Mouse (Mus musculus): ENCODE results near the gene Gm11096. TPM values are rescaled to one million over a fixed set of nuclear protein-coding genes. Genes with fewer than 3 reads are reported as not detected.

Gm11096 gene
- not detected for total RNA-seq (2021)

GRCm38 (mm10) chr17:81441463-81441862 is at the start of gene Gm11096:
Gene Gm11096 (plus strand): TSS chr17:81441763.
- DNase-seq (ENCODE audit: extremely low spot score in 1 of 2, low spot score in 1 of 2) = no peak

GRCm38 (mm10) chr17:81393040-81393439 is 48.5 kb upstream of the Gm11096 start:
- DNase-seq (ENCODE audit: extremely low spot score in 1 of 2, low spot score in 1 of 2) = no peak

- no peak for DNase-seq (ENCODE audit: extremely low spot score in 1 of 2, low spot score in 1 of 2)
These were observed 47.4 kb upstream of the Gm11096 start for GRCm38 (mm10) chr17:81394124-81394523.

- DNase-seq (ENCODE audit: extremely low spot score in 1 of 2, low spot score in 1 of 2) = no peak
These were observed 44.1 kb upstream of the Gm11096 start for GRCm38 (mm10) chr17:81397434-81397833.

GRCm38 (mm10) chr17:81400377-81400776 is 41.2 kb upstream of the Gm11096 start:
- DNase-seq (ENCODE audit: extremely low spot score in 1 of 2, low spot score in 1 of 2) = no peak

GRCm38 (mm10) chr17:81402636-81403035 is 38.9 kb upstream of the Gm11096 start:
- DNase-seq (ENCODE audit: extremely low spot score in 1 of 2, low spot score in 1 of 2) = peak in 1 of 2 experiments; percentile 41

GRCm38 (mm10) chr17:81403121-81403520 is 38.4 kb upstream of the Gm11096 start:
- DNase-seq (ENCODE audit: extremely low spot score in 1 of 2, low spot score in 1 of 2) = no peak

- no peak for DNase-seq (ENCODE audit: extremely low spot score in 1 of 2, low spot score in 1 of 2)
These were observed 37.3 kb upstream of the Gm11096 start for GRCm38 (mm10) chr17:81404225-81404624.

- DNase-seq (ENCODE audit: extremely low spot score in 1 of 2, low spot score in 1 of 2) = no peak
These were observed 28.8 kb upstream of the Gm11096 start for GRCm38 (mm10) chr17:81412736-81413135.

- no peak for DNase-seq (ENCODE audit: extremely low spot score in 1 of 2, low spot score in 1 of 2)
These were observed 25.0 kb upstream of the Gm11096 start for GRCm38 (mm10) chr17:81416361-81417114.

GRCm38 (mm10) chr17:81419802-81420459 is 21.6 kb upstream of the Gm11096 start:
- DNase-seq (ENCODE audit: extremely low spot score in 1 of 2, low spot score in 1 of 2) = no peak

GRCm38 (mm10) chr17:81424256-81424912 is 17.2 kb upstream of the Gm11096 start:
- DNase-seq (ENCODE audit: extremely low spot score in 1 of 2, low spot score in 1 of 2) = no peak

- peak in 1 of 2 experiments; percentile 29 for DNase-seq (ENCODE audit: extremely low spot score in 1 of 2, low spot score in 1 of 2)
These were observed 14.3 kb upstream of the Gm11096 start for GRCm38 (mm10) chr17:81427245-81427644.

GRCm38 (mm10) chr17:81432733-81433132 is 8.8 kb upstream of the Gm11096 start:
- DNase-seq (ENCODE audit: extremely low spot score in 1 of 2, low spot score in 1 of 2) = no peak

GRCm38 (mm10) chr17:81433148-81433547 is 8.4 kb upstream of the Gm11096 start:
- no peak for DNase-seq (ENCODE audit: extremely low spot score in 1 of 2, low spot score in 1 of 2)

GRCm38 (mm10) chr17:81455269-81455668 is 13.7 kb downstream of the Gm11096 start:
- no peak for DNase-seq (ENCODE audit: extremely low spot score in 1 of 2, low spot score in 1 of 2)

- no peak for DNase-seq (ENCODE audit: extremely low spot score in 1 of 2, low spot score in 1 of 2)
These were observed 14.4 kb downstream of the Gm11096 start for GRCm38 (mm10) chr17:81455977-81456376.

GRCm38 (mm10) chr17:81459379-81459778 is 17.8 kb downstream of the Gm11096 start:
- no peak for DNase-seq (ENCODE audit: extremely low spot score in 1 of 2, low spot score in 1 of 2)

GRCm38 (mm10) chr17:81468941-81469340 is 27.4 kb downstream of the Gm11096 start:
- no peak for DNase-seq (ENCODE audit: extremely low spot score in 1 of 2, low spot score in 1 of 2)

- no peak for DNase-seq (ENCODE audit: extremely low spot score in 1 of 2, low spot score in 1 of 2)
These were observed 31.8 kb downstream of the Gm11096 start for GRCm38 (mm10) chr17:81473363-81473762.

GRCm38 (mm10) chr17:81477420-81477819 is 35.9 kb downstream of the Gm11096 start:
- DNase-seq (ENCODE audit: extremely low spot score in 1 of 2, low spot score in 1 of 2) = no peak

Data from layer of hippocampus, postnatal 25 days (tissue).